Mouse (Mus musculus) E14TG2a.4 (cell line): Measurements from ENCODE around the gene Alg12.
"Not testable (repeated sequence)": the region's sequence is repeated elsewhere in the genome, so short reads cannot be mapped to it uniquely, and the experiment has no call there.

Source experiments
- H3K27me3 ChIP-seq: 2 replicates; pipeline ENCODE4 v1.6.1; 2014; ENCODE audit warnings: low read length, control low read depth; ENCODE audit not compliant: insufficient read depth
- H3K36me3 ChIP-seq: 2 replicates; pipeline ENCODE4 v1.6.1; 2014; ENCODE audit warnings: low read length, control low read depth; ENCODE audit not compliant: insufficient read depth
- H3K4me1 ChIP-seq: replicated peaks from 2 replicates; pipeline ENCODE4 v1.6.1; 2014; ENCODE audit warnings: low read depth, low read length, control low read depth
- H3K4me3 ChIP-seq: replicated peaks from 2 replicates; pipeline ENCODE4 v1.5.1; 2014; ENCODE audit warnings: mild to moderate bottlenecking, low read length
- H3K9me3 ChIP-seq: 2 replicates; pipeline ENCODE4 v1.6.1; 2014; ENCODE audit warnings: low read length, control low read depth
- CTCF ChIP-seq: conservative IDR thresholded peaks from 2 replicates; pipeline ENCODE4 v1.5.1; 2014; ENCODE audit warnings: low read length
- NANOG ChIP-seq: IDR thresholded peaks from 2 replicates; pipeline ENCODE4 v1.6.1; 2014; ENCODE audit warnings: borderline replicate concordance, low read length, mixed read lengths
- POU5F1 ChIP-seq: IDR thresholded peaks from 2 replicates; pipeline ENCODE4 v1.6.1; 2014; ENCODE audit warnings: low read length, borderline replicate concordance

The Alg12 gene

GRCm38 (mm10) chr15:88814411-88815047, 4.6 kb downstream of the Alg12 start:
- Histone ChIP-seq H3K4me3 (no peak overlapping the region), H3K27me3 (no peaks in the 10 kb centered on the region), H3K36me3 (peaks cover 75% of the 10 kb centered on the region), H3K4me1 (peaks cover 13% of the 10 kb centered on the region), H3K9me3 (no peaks in the 10 kb centered on the region)
- no peak for TF ChIP-seq NANOG
- TF ChIP-seq POU5F1: no peak
- peak; percentile 57 for TF ChIP-seq CTCF

- not testable (repeated sequence) for H3K27me3 ChIP-seq, H3K9me3 ChIP-seq, H3K4me3 ChIP-seq
- Histone ChIP-seq H3K36me3 (peaks cover 81% of the 10 kb centered on the region), H3K4me1 (peaks cover 16% of the 10 kb centered on the region)
Measured at GRCm38 (mm10) chr15:88813873-88814272, 5.2 kb downstream of the Alg12 start.

GRCm38 (mm10) chr15:88813262-88813661, 5.9 kb downstream of the Alg12 start:
- no peak overlapping the region for H3K4me3 ChIP-seq
- peaks cover 83% of the 10 kb centered on the region for H3K36me3 ChIP-seq
- TF ChIP-seq CTCF (no peak), NANOG (no peak), POU5F1 (no peak)
- H3K27me3 ChIP-seq: no peaks in the 10 kb centered on the region
- peaks cover 18% of the 10 kb centered on the region for H3K4me1 ChIP-seq
- H3K9me3 ChIP-seq: no peaks in the 10 kb centered on the region

DNA sequence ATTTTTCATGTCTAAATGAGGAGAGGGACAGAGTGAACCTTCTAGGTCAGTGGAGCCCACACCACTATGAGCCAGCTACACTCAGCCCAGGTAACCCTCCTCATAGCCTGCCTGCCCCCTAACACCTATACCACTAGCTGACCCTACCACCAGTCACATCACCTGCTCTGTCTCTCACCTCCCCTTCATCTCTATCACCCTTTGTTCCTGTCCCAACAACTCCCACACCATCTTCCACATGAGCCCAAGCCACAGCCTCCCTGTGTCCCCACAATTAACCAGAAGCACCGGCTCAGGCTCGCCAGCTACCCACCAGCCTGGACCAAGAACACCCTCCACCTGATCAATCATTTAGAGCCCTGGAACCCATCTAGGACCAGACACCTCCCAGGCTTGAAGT, 8.7 kb downstream of the Alg12 start:
- Histone ChIP-seq H3K9me3 (no peaks in the 10 kb centered on the region), H3K27me3 (no peaks in the 10 kb centered on the region), H3K36me3 (peaks cover 77% of the 10 kb centered on the region), H3K4me3 (no peak overlapping the region), H3K4me1 (peaks cover 13% of the 10 kb centered on the region)
- no peak for TF ChIP-seq CTCF
- TF ChIP-seq NANOG: no peak
- no peak for TF ChIP-seq POU5F1

- Histone ChIP-seq H3K36me3 (peaks cover 69% of the 10 kb centered on the region), H3K27me3 (no peaks in the 10 kb centered on the region), H3K4me1 (peaks cover 13% of the 10 kb centered on the region), H3K9me3 (no peaks in the 10 kb centered on the region), H3K4me3 (no peak overlapping the region)
- TF ChIP-seq NANOG (no peak), POU5F1 (no peak), CTCF (no peak)
Measured at GRCm38 (mm10) chr15:88808121-88808520, 11.0 kb downstream of the Alg12 start.

DNA sequence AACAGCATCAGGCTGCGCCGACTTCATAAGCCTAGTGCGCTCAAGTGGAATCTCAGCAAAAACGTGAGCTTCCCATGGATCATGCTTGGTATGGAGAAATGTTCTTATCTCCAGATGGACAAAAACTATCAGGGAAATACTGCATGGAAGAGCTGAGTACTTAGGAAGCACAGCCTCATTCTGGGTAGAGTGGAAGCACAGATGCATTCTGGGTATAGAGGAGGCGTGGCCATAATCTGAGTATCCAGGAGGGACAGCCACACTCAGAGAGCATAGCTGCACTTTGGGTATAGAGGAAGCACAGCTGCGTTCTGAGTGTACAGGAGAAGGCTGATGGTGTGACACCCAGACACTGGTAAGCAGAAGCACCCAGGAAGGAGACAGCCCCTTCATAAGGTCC, 16.8 kb downstream of the Alg12 start:
- H3K4me1 ChIP-seq: peaks cover 12% of the 10 kb centered on the region
- H3K36me3 ChIP-seq: peaks cover 29% of the 10 kb centered on the region
- no peak overlapping the region for H3K4me3 ChIP-seq
- H3K27me3 ChIP-seq: no peaks in the 10 kb centered on the region
- TF ChIP-seq NANOG: no peak
- TF ChIP-seq CTCF: no peak
- no peak for TF ChIP-seq POU5F1
- no peaks in the 10 kb centered on the region for H3K9me3 ChIP-seq

GRCm38 (mm10) chr15:88801903-88802302, 17.2 kb downstream of the Alg12 start:
- no peak for TF ChIP-seq NANOG
- TF ChIP-seq POU5F1: no peak
- TF ChIP-seq CTCF: no peak
- Histone ChIP-seq H3K9me3 (no peaks in the 10 kb centered on the region), H3K4me3 (no peak overlapping the region), H3K36me3 (peaks cover 26% of the 10 kb centered on the region), H3K4me1 (peaks cover 12% of the 10 kb centered on the region), H3K27me3 (no peaks in the 10 kb centered on the region)

DNA sequence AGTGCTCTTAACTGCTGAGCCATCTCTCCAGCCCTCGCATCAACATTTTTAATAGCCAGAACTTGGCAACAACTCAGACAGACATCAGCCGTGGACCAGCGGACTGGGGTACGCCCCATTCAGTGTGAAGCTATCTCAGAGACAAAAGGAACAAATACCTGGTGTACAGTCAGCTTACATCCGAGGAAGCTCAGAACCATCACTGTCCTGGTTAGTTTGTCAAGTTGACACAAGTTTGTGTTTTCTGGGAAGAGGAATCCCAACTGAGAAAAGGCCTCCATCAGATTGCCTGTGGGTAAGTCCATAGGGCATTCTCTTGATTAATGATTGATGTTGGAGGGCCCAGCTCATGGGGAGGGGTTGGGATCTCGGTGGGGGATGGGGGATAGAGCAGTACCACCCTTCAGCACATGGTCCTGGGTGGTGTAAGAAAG, 18.2 kb downstream of the Alg12 start:
- Histone ChIP-seq H3K4me1 (peaks cover 12% of the 10 kb centered on the region), H3K9me3 (no peaks in the 10 kb centered on the region), H3K4me3 (no peak overlapping the region), H3K27me3 (no peaks in the 10 kb centered on the region), H3K36me3 (peaks cover 19% of the 10 kb centered on the region)
- TF ChIP-seq NANOG (no peak), CTCF (no peak), POU5F1 (no peak)

GRCm38 (mm10) chr15:88799950-88800371, 19.2 kb downstream of the Alg12 start:
- Histone ChIP-seq H3K4me1 (peaks cover 12% of the 10 kb centered on the region), H3K27me3 (no peaks in the 10 kb centered on the region), H3K36me3 (peaks cover 9% of the 10 kb centered on the region), H3K9me3 (no peaks in the 10 kb centered on the region), H3K4me3 (no peak overlapping the region)
- TF ChIP-seq CTCF (no peak), POU5F1 (no peak), NANOG (no peak)

- not testable (repeated sequence) for H3K36me3 ChIP-seq, H3K4me3 ChIP-seq, H3K4me1 ChIP-seq, H3K9me3 ChIP-seq, H3K27me3 ChIP-seq
Measured at GRCm38 (mm10) chr15:88794729-88795128, 24.4 kb downstream of the Alg12 start.
